Mouse (Mus musculus) C2C12 (cell line): ENCODE data around the gene Phlpp1.

Experiments used
- CTCF ChIP-seq: IDR thresholded peaks from one replicate; pipeline ENCODE4 v1.5.1; 2011; ENCODE audit not compliant: control insufficient read depth, insufficient read depth, insufficient read length
- FOSL1 ChIP-seq: IDR thresholded peaks from one replicate; pipeline ENCODE4 v1.8.0; 2011; ENCODE audit warnings: mild to moderate bottlenecking, low read length; ENCODE audit not compliant: poor library complexity, insufficient read depth, severe bottlenecking
- MAX ChIP-seq: IDR thresholded peaks from one replicate; pipeline ENCODE4 v1.6.1; 2011; ENCODE audit warnings: mild to moderate bottlenecking, control low read depth
- MYOD1 ChIP-seq: IDR thresholded peaks from one replicate; pipeline ENCODE4 v1.6.1; 2011; ENCODE audit warnings: low read depth; ENCODE audit not compliant: control insufficient read depth, insufficient read length

DNA sequence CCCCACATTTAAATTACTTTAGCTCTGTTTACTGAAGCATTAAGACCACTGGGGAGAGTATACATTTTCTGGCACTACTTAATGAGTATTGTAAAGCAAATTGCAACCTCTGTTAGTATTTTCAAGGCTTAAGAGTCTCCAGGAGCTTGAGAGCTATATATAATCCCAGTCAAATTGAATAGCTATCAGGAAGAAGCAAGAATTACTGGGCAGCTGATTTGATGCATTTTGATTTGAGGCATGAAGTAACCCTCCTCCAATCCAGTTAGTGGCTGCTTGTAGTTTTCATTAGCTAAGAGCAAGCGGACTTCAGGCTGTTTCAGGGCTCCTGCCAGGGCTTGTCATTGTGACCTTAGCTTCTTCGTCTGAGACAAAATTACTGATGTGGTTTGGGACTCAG lies 101.4 kb downstream of the Phlpp1 start:
- TF ChIP-seq FOSL1 (no peak), CTCF (no peak), MYOD1 (no peak), MAX (no peak)
